Mouse (Mus musculus) adipocyte (in vitro differentiated cells): ENCODE data around the gene Ctsj.
"Not testable (repeated sequence)": the region's sequence is repeated elsewhere in the genome, so short reads cannot be mapped to it uniquely, and the experiment has no call there.

Source experiments
- DNase-seq: peaks from one replicate; pipeline ENCODE4 v3.0.0-alpha.2; 2016; ENCODE audit warnings: low spot score

Gene Ctsj

GRCm38 (mm10) chr13:61005859-61006258, at the start of gene Ctsj:
TSS of gene Ctsj (minus strand) at chr13:61005959.
- DNase-seq, result no peak

GRCm38 (mm10) chr13:61040531-61040930, 34.8 kb upstream of the Ctsj start, which contains the start of gene Ctsq:
TSS of gene Ctsq (minus strand) at chr13:61040631.
- no peak for DNase-seq

GRCm38 (mm10) chr13:61022785-61023184, 17.0 kb upstream of the Ctsj start:
- no peak for DNase-seq

- DNase-seq, result no peak
Observed at GRCm38 (mm10) chr13:61021844-61022243, 16.1 kb upstream of the Ctsj start.

- DNase-seq, result no peak
Observed at GRCm38 (mm10) chr13:61010171-61010570, 4.4 kb upstream of the Ctsj start.

- peak; percentile 3 for DNase-seq
Observed at GRCm38 (mm10) chr13:60997600-60997999, 8.2 kb downstream of the Ctsj start.

GRCm38 (mm10) chr13:60986915-60987314, 18.8 kb downstream of the Ctsj start:
- DNase-seq, result not testable (repeated sequence)

- peak; percentile 35 for DNase-seq
Observed at GRCm38 (mm10) chr13:60972319-60972718, 33.4 kb downstream of the Ctsj start.

GRCm38 (mm10) chr13:60963985-60964384, 41.8 kb downstream of the Ctsj start:
- not testable (repeated sequence) for DNase-seq

- no peak for DNase-seq
Observed at GRCm38 (mm10) chr13:60961706-60962105, 44.1 kb downstream of the Ctsj start.
